Mouse (Mus musculus): ENCODE results near the gene Akap11. TPM values are rescaled to one million over a fixed set of nuclear protein-coding genes. Genes with fewer than 3 reads are reported as not detected.
A peak's percentile ranks its signal among the peaks of the same experiment; 100 is the strongest.

Akap11 gene
- polyA plus RNA-seq, 1 experiment = 11.4 TPM

DNA sequence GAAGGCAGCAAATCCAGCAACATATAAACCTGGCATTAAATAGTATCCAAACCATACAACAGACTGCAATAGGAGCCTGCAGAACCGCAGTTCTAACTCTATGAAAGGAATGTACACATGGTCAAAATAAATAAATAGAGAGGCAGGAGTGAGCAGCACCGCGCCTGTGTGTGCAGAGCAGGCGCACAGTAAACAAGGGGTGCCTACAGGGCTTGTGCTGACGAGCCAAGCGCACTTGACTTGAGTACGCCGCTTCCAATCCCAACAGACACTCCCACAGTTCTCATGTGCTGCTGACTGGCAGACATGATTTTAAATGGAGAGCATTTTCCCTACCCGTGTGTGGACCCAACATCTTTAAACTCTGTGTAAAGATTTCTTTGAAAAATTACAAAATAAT is 44.0 kb downstream of the Akap11 start:
- no peaks in the 10 kb centered on the region for H3K79me2 ChIP-seq (ENCODE audit: control insufficient read depth, insufficient read depth)
- H3K27me3 ChIP-seq (ENCODE audit: control insufficient read depth, insufficient read depth, insufficient read length) = no peaks in the 10 kb centered on the region
- no peak overlapping the region for H3ac ChIP-seq (ENCODE audit: control insufficient read depth, insufficient read length)
- no peak overlapping the region for H3K4me3 ChIP-seq
- H3K4me2 ChIP-seq (ENCODE audit: low read depth) = no peak overlapping the region
- no peak for TF ChIP-seq POLR2AphosphoS2 (IDR thresholded peaks at IDR 0.05; ENCODE audit: insufficient read length, low read depth)
- no peak for TF ChIP-seq USF1 (IDR thresholded peaks at IDR 0.05; ENCODE audit: low read depth)
- TF ChIP-seq MYOG (IDR thresholded peaks at IDR 0.05; ENCODE audit: control insufficient read depth in 1 of 3, insufficient read depth in 1 of 3, insufficient read length in 2 of 3, low read depth in 2 of 3) = no peak
- no peak for TF ChIP-seq REST (IDR thresholded peaks at IDR 0.05; ENCODE audit: insufficient read depth, insufficient read length)
- no peak for TF ChIP-seq TCF12 (IDR thresholded peaks at IDR 0.05; ENCODE audit: insufficient read depth, poor library complexity, severe bottlenecking)
- no peak for TF ChIP-seq TCF3 (IDR thresholded peaks at IDR 0.05; ENCODE audit: insufficient read length, low read depth)
- no peak for TF ChIP-seq MYOD1 (IDR thresholded peaks at IDR 0.05; ENCODE audit: control insufficient read depth in 1 of 3, insufficient read length in 2 of 3, low read depth in 2 of 3)
- TF ChIP-seq E2F4 (IDR thresholded peaks at IDR 0.05; ENCODE audit: insufficient read depth) = no peak
- no peak for TF ChIP-seq CEBPB (IDR thresholded peaks at IDR 0.05; ENCODE audit: insufficient read depth, poor library complexity, severe bottlenecking)
- no peak for TF ChIP-seq MAX (IDR thresholded peaks at IDR 0.05; ENCODE audit: low read depth)
- no peak for TF ChIP-seq SRF (IDR thresholded peaks at IDR 0.05; ENCODE audit: control insufficient read depth, insufficient read length, low read depth)
- no peak for TF ChIP-seq POLR2A (IDR thresholded peaks at IDR 0.05; ENCODE audit: insufficient read length, low read depth)
- peaks cover 38% of the 10 kb centered on the region for H3K36me3 ChIP-seq (ENCODE audit: control insufficient read depth, insufficient read depth)

DNA sequence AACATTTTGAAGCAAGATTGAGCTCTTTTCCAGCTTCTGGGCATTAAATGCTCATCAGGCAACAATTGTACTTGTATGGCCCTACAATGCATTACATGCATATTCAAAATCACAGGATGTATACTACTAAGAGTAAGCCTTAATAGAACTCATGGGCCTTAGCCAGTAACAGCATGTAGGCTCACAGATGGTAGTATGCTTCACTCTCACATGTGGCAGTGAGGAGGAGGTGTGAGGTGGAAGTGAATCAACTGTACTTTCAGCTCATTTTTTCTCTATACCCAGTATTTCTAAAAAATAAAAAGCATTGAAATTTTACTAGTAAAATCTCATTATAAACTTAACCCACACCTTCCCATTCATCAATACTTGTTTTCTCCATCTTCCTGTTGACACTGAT is 45.2 kb downstream of the Akap11 start:
- no peaks in the 10 kb centered on the region for H3K27me3 ChIP-seq (ENCODE audit: control insufficient read depth, insufficient read depth, insufficient read length)
- no peak overlapping the region for H3ac ChIP-seq (ENCODE audit: control insufficient read depth, insufficient read length)
- no peak overlapping the region for H3K4me2 ChIP-seq (ENCODE audit: low read depth)
- no peak overlapping the region for H3K4me3 ChIP-seq
- H3K79me2 ChIP-seq (ENCODE audit: control insufficient read depth, insufficient read depth) = no peaks in the 10 kb centered on the region
- H3K36me3 ChIP-seq (ENCODE audit: control insufficient read depth, insufficient read depth) = peaks cover 30% of the 10 kb centered on the region
- TF ChIP-seq MAX (IDR thresholded peaks at IDR 0.05; ENCODE audit: low read depth) = no peak
- TF ChIP-seq MYOG (IDR thresholded peaks at IDR 0.05; ENCODE audit: control insufficient read depth in 1 of 3, insufficient read depth in 1 of 3, insufficient read length in 2 of 3, low read depth in 2 of 3) = no peak
- TF ChIP-seq TCF3 (IDR thresholded peaks at IDR 0.05; ENCODE audit: insufficient read length, low read depth) = no peak
- no peak for TF ChIP-seq MYOD1 (IDR thresholded peaks at IDR 0.05; ENCODE audit: control insufficient read depth in 1 of 3, insufficient read length in 2 of 3, low read depth in 2 of 3)
- no peak for TF ChIP-seq E2F4 (IDR thresholded peaks at IDR 0.05; ENCODE audit: insufficient read depth)
- no peak for TF ChIP-seq REST (IDR thresholded peaks at IDR 0.05; ENCODE audit: insufficient read depth, insufficient read length)
- no peak for TF ChIP-seq POLR2A (IDR thresholded peaks at IDR 0.05; ENCODE audit: insufficient read length, low read depth)
- TF ChIP-seq SRF (IDR thresholded peaks at IDR 0.05; ENCODE audit: control insufficient read depth, insufficient read length, low read depth) = no peak
- no peak for TF ChIP-seq USF1 (IDR thresholded peaks at IDR 0.05; ENCODE audit: low read depth)
- no peak for TF ChIP-seq TCF12 (IDR thresholded peaks at IDR 0.05; ENCODE audit: insufficient read depth, poor library complexity, severe bottlenecking)
- no peak for TF ChIP-seq POLR2AphosphoS2 (IDR thresholded peaks at IDR 0.05; ENCODE audit: insufficient read length, low read depth)
- TF ChIP-seq CEBPB (IDR thresholded peaks at IDR 0.05; ENCODE audit: insufficient read depth, poor library complexity, severe bottlenecking) = no peak

DNA sequence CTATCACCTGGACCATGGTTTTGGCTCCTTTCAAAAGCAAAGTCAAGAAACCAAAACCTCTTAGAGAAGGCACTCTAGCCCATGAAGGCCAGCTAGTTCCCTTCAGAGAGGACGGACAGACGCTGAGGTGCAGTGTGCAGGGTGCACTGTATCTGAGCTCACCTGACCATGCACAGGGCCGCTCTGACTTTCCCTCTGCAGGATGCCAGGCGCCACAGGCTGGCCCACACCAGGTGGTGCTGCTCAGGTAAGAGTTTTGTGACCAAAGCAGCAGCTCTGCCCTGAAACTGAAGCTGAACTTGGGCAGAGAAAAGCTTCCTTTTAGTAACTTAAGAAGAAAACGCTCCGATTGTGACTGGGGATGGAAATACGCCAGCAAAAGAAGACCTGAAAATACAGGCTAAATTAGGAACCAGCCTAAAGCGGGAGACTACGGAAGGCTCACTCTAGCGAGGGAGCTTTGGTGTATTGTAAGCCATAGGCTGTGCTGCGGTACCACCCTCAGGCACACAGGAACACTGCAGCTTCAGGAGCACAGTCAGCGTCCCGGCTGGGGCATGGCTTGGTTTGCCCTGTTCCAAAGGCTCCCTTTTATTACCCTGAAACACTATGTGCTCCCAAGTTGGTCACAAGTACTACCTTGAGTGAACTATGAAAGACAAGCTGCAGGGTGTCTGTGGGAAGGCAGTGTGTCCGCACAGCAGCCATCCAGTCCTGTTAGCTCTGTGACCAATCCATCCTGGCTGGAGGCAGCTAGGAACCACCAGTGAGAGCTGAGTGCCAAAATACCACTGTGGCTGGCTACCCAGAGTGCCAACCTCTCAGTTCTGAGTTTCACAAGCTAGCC is 54.0 kb downstream of the Akap11 start:
- no peaks in the 10 kb centered on the region for H3K36me3 ChIP-seq (ENCODE audit: control insufficient read depth, insufficient read depth)
- H3K27me3 ChIP-seq (ENCODE audit: control insufficient read depth, insufficient read depth, insufficient read length) = no peaks in the 10 kb centered on the region
- TF ChIP-seq USF1 (IDR thresholded peaks at IDR 0.05; ENCODE audit: low read depth) (no peak), MAX (IDR thresholded peaks at IDR 0.05; ENCODE audit: low read depth) (no peak), CEBPB (IDR thresholded peaks at IDR 0.05; ENCODE audit: insufficient read depth, poor library complexity, severe bottlenecking) (no peak), POLR2AphosphoS2 (IDR thresholded peaks at IDR 0.05; ENCODE audit: insufficient read length, low read depth) (no peak), E2F4 (IDR thresholded peaks at IDR 0.05; ENCODE audit: insufficient read depth) (no peak), MYOD1 (IDR thresholded peaks at IDR 0.05; ENCODE audit: control insufficient read depth in 1 of 3, insufficient read length in 2 of 3, low read depth in 2 of 3) (no peak), POLR2A (IDR thresholded peaks at IDR 0.05; ENCODE audit: insufficient read length, low read depth) (no peak), TCF3 (IDR thresholded peaks at IDR 0.05; ENCODE audit: insufficient read length, low read depth) (no peak), TCF12 (IDR thresholded peaks at IDR 0.05; ENCODE audit: insufficient read depth, poor library complexity, severe bottlenecking) (no peak), MYOG (IDR thresholded peaks at IDR 0.05; ENCODE audit: control insufficient read depth in 1 of 3, insufficient read depth in 1 of 3, insufficient read length in 2 of 3, low read depth in 2 of 3) (no peak)
- H3K4me3 ChIP-seq = no peak overlapping the region
- H3ac ChIP-seq (ENCODE audit: control insufficient read depth, insufficient read length) = no peak overlapping the region
- H3K79me2 ChIP-seq (ENCODE audit: control insufficient read depth, insufficient read depth) = no peaks in the 10 kb centered on the region
- peak overlapping the region; percentile 13 for H3K4me2 ChIP-seq (ENCODE audit: low read depth)

DNA sequence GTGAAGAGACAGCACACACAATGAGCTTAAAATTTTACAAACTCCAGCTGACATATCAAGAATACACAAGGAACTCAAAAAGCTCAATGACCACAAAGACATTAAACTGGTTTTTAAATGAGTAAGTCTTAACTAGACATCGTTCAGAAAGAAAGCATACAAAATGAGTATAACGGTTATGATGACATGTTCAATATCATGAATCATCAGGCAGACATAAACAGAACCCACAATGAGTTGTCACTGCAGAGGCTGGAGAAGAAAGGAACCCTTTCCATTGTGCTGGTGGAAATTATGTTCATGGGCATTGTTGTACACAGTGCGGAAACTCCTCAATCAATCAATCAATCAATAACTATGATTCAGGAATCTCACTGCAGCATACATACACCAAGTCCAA is 62.5 kb downstream of the Akap11 start:
- Histone ChIP-seq H3K79me2 (ENCODE audit: control insufficient read depth, insufficient read depth) (no peaks in the 10 kb centered on the region), H3K27me3 (ENCODE audit: control insufficient read depth, insufficient read depth, insufficient read length) (no peaks in the 10 kb centered on the region), H3K36me3 (ENCODE audit: control insufficient read depth, insufficient read depth) (no peaks in the 10 kb centered on the region), H3K4me2 (ENCODE audit: low read depth) (peak overlapping the region; percentile 71), H3ac (ENCODE audit: control insufficient read depth, insufficient read length) (no peak overlapping the region), H3K4me3 (no peak overlapping the region)
- TF ChIP-seq USF1 (IDR thresholded peaks at IDR 0.05; ENCODE audit: low read depth) (no peak), POLR2A (IDR thresholded peaks at IDR 0.05; ENCODE audit: insufficient read length, low read depth) (no peak), SRF (IDR thresholded peaks at IDR 0.05; ENCODE audit: control insufficient read depth, insufficient read length, low read depth) (no peak), MYOG (IDR thresholded peaks at IDR 0.05; ENCODE audit: control insufficient read depth in 1 of 3, insufficient read depth in 1 of 3, insufficient read length in 2 of 3, low read depth in 2 of 3) (no peak), CEBPB (IDR thresholded peaks at IDR 0.05; ENCODE audit: insufficient read depth, poor library complexity, severe bottlenecking) (no peak), POLR2AphosphoS2 (IDR thresholded peaks at IDR 0.05; ENCODE audit: insufficient read length, low read depth) (no peak), MAX (IDR thresholded peaks at IDR 0.05; ENCODE audit: low read depth) (no peak), REST (IDR thresholded peaks at IDR 0.05; ENCODE audit: insufficient read depth, insufficient read length) (no peak)
